8 mouse cellular contexts compared by ENCODE assay signal in the genomic region with DNA sequence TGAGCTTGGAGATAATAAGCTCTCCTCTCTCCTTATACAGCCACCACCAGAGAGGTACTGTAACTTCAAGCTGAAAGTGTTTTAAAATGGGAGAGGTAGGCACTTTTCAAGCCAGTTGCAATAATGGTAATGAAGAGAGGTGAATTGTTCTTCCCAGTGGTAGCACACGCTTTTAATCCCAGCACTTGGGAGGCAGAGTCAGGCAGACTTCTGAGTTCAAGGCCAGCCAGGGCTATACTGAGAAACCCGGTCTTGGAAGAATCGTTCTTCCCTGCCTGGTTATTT. TPM values are rescaled to one million over a fixed set of nuclear protein-coding genes. Genes with fewer than 3 reads are reported as not detected.
DNase-seq lines count a peak whose midpoint lies in the region; ATAC-seq lines count a peak whose summit lies in the region.

No protein-coding gene starts in this region.

- no peaks in the 10 kb centered on the region for H3K9me3 ChIP-seq in heart, embryonic 13.5 days
- peaks cover 4% of the 10 kb centered on the region for H3K9me3 ChIP-seq in hindbrain, embryonic 10.5 days
- peaks cover 3% of the 10 kb centered on the region; the same call in 1 of the 2 replicates for H3K9me3 ChIP-seq in midbrain, embryonic 11.5 days (ENCODE audit: control insufficient read depth, low read length)

- H3K4me3 ChIP-seq in heart, embryonic 13.5 days: peak overlapping the region; percentile 88
- H3K4me3 ChIP-seq in hindbrain, embryonic 10.5 days: peak overlapping the region; percentile 99
- H3K4me3 ChIP-seq in midbrain, embryonic 11.5 days (ENCODE audit: low read depth, low read length): peak overlapping the region; percentile 100; the same call in 1 of the 2 replicates

- peaks cover 11% of the 10 kb centered on the region for H3K36me3 ChIP-seq in heart, embryonic 13.5 days
- peaks cover 26% of the 10 kb centered on the region for H3K36me3 ChIP-seq in hindbrain, embryonic 10.5 days
- peaks cover 9% of the 10 kb centered on the region for H3K36me3 ChIP-seq in midbrain, embryonic 11.5 days (ENCODE audit: control insufficient read depth, insufficient read depth, low read length)

- no peak for DNase-seq in heart, adult 9 months (ENCODE audit: low spot score in 2 of 2)
- DNase-seq in MN1 (ENCODE audit: low spot score): peak; percentile 62
- DNase-seq in hindbrain, embryonic 10.5 days (ENCODE audit: low spot score): no peak
- no peak for DNase-seq in midbrain, embryonic 11.5 days (ENCODE audit: low spot score, missing footprints)
- no peak for DNase-seq in ovary, postnatal 14 days (ENCODE audit: low spot score)
- no peak for DNase-seq in cerebellum, adult 9-11 months
- no peak for DNase-seq in lung, postnatal 4 days

- H3K9ac ChIP-seq in heart, embryonic 13.5 days: peak overlapping the region; percentile 100
- H3K9ac ChIP-seq in midbrain, embryonic 11.5 days (ENCODE audit: low read length): no peak overlapping the region; the same call in 1 of the 2 replicates

- peaks cover 28% of the 10 kb centered on the region for H3K4me1 ChIP-seq in heart, embryonic 13.5 days
- H3K4me1 ChIP-seq in hindbrain, embryonic 10.5 days (replicated peaks): peaks cover 21% of the 10 kb centered on the region
- peaks cover 8% of the 10 kb centered on the region; the same call in 1 of the 2 replicates for H3K4me1 ChIP-seq in midbrain, embryonic 11.5 days (ENCODE audit: control insufficient read depth, insufficient read depth, low read length)

- peak overlapping the region; percentile 96 for H3K27ac ChIP-seq in heart, embryonic 13.5 days (replicated peaks)
- H3K27ac ChIP-seq in hindbrain, embryonic 10.5 days: peak overlapping the region; percentile 100
- H3K27ac ChIP-seq in midbrain, embryonic 11.5 days (ENCODE audit: low read depth, low read length): no peak overlapping the region; the same call in 1 of the 2 replicates

- no peak for ATAC-seq in heart, embryonic 13.5 days (ENCODE audit: extremely low read depth, insufficient number of reproducible peaks, low FRiP score, low TSS enrichment)
- ATAC-seq in midbrain, embryonic 11.5 days (ENCODE audit: low FRiP score): no peak

- WGBS in heart, embryonic 13.5 days: 60% methylated on average over 3 of the region's 3 CpGs
- 87% methylated on average over 3 of the region's 3 CpGs for WGBS in hindbrain, embryonic 10.5 days
- WGBS in midbrain, embryonic 11.5 days: 79% methylated on average over 3 of the region's 3 CpGs

- H3K27me3 ChIP-seq in heart, embryonic 13.5 days (replicated peaks): no peaks in the 10 kb centered on the region
- no peaks in the 10 kb centered on the region for H3K27me3 ChIP-seq in hindbrain, embryonic 10.5 days (ENCODE audit: insufficient read depth, poor library complexity, severe bottlenecking)
- no peaks in the 10 kb centered on the region for H3K27me3 ChIP-seq in midbrain, embryonic 11.5 days (ENCODE audit: control insufficient read depth, insufficient read depth, low read length)

- H3K4me2 ChIP-seq in heart, embryonic 13.5 days: peak overlapping the region; percentile 87
- H3K4me2 ChIP-seq in midbrain, embryonic 11.5 days: peak overlapping the region; percentile 65; the same call in 1 of the 2 replicates

RNA-seq across cellular contexts. Expression of a gene that starts 0.7 kb away (rescaled TPM):
- polyA plus RNA-seq in heart, embryonic 13.5 days (2015; fragmentation: Nextera tagmentation; extraction: Ambion mirVana): 36.9 and 39.6 TPM in 2 replicates
- 72.9 and 74.6 TPM in 2 replicates for polyA plus RNA-seq in hindbrain, embryonic 10.5 days (2016; fragmentation: Nextera tagmentation; extraction: Ambion mirVana)
- 63.1 and 70.5 TPM in 2 replicates for polyA plus RNA-seq in midbrain, embryonic 11.5 days (2014; fragmentation: Nextera tagmentation; extraction: Ambion mirVana)

RNA-seq across cellular contexts. Expression of a gene that starts 57.5 kb away (rescaled TPM):
- polyA plus RNA-seq in heart, embryonic 13.5 days (2015; fragmentation: Nextera tagmentation; extraction: Ambion mirVana): not detected in 2 replicates
- not detected in 2 replicates for polyA plus RNA-seq in hindbrain, embryonic 10.5 days (2016; fragmentation: Nextera tagmentation; extraction: Ambion mirVana)
- not detected in 2 replicates for polyA plus RNA-seq in midbrain, embryonic 11.5 days (2014; fragmentation: Nextera tagmentation; extraction: Ambion mirVana)
